Mouse (Mus musculus): ENCODE data around the gene Vmn1r208.

GRCm38 (mm10) chr13:22747524-22747923 is 29.7 kb downstream of the Vmn1r208 start:
- no peak for TF ChIP-seq CTCF (IDR thresholded peaks at IDR 0.05; ENCODE audit: borderline replicate concordance, insufficient read depth, low read length)
- no peak for TF ChIP-seq POLR2A (IDR thresholded peaks at IDR 0.05; ENCODE audit: low read depth, low read length)
